Mouse (Mus musculus) urinary bladder, postnatal 10 days (tissue): ENCODE data around the gene Mdh2.

ENCODE experiments used
- DNase-seq: peaks from one replicate; pipeline ENCODE4 v3.0.0; 2022; ENCODE audit warnings: low spot score

Gene Mdh2

GRCm38 (mm10) chr5:135778471-135779445, at the start of gene Mdh2:
Gene Mdh2 (plus strand): TSS chr5:135778480.
- peak; percentile 99 for DNase-seq

- no peak for DNase-seq
Measured at GRCm38 (mm10) chr5:135729351-135729750, 48.9 kb upstream of the Mdh2 start.

- no peak for DNase-seq
Measured at GRCm38 (mm10) chr5:135730278-135730677, 48.0 kb upstream of the Mdh2 start.

GRCm38 (mm10) chr5:135730916-135731315, 47.4 kb upstream of the Mdh2 start:
- no peak for DNase-seq

GRCm38 (mm10) chr5:135731322-135731721, 47.0 kb upstream of the Mdh2 start:
- no peak for DNase-seq

- no peak for DNase-seq
Measured at GRCm38 (mm10) chr5:135733071-135733470, 45.2 kb upstream of the Mdh2 start.

- DNase-seq: no peak
Measured at GRCm38 (mm10) chr5:135734057-135734680, 44.1 kb upstream of the Mdh2 start.

GRCm38 (mm10) chr5:135735741-135736140, 42.5 kb upstream of the Mdh2 start:
- DNase-seq: no peak

GRCm38 (mm10) chr5:135736544-135736943, 41.7 kb upstream of the Mdh2 start:
- no peak for DNase-seq

- no peak for DNase-seq
Measured at GRCm38 (mm10) chr5:135737154-135737553, 41.1 kb upstream of the Mdh2 start.

- DNase-seq: no peak
Measured at GRCm38 (mm10) chr5:135738266-135738665, 40.0 kb upstream of the Mdh2 start.

- no peak for DNase-seq
Measured at GRCm38 (mm10) chr5:135742156-135742555, 36.1 kb upstream of the Mdh2 start.

GRCm38 (mm10) chr5:135742941-135743740, 35.1 kb upstream of the Mdh2 start:
- no peak for DNase-seq

- DNase-seq: peak; percentile 91
Measured at GRCm38 (mm10) chr5:135743741-135744609, 34.3 kb upstream of the Mdh2 start, which contains the start of gene Tmem120a. Gene Tmem120a (minus strand): TSS chr5:135744448.

GRCm38 (mm10) chr5:135744742-135745141, 33.5 kb upstream of the Mdh2 start:
- DNase-seq: no peak

GRCm38 (mm10) chr5:135751041-135751440, 27.2 kb upstream of the Mdh2 start:
- no peak for DNase-seq

- DNase-seq: no peak
Measured at GRCm38 (mm10) chr5:135751595-135751994, 26.7 kb upstream of the Mdh2 start.

- DNase-seq: no peak
Measured at GRCm38 (mm10) chr5:135761881-135762280, 16.4 kb upstream of the Mdh2 start.

GRCm38 (mm10) chr5:135763526-135763925, 14.8 kb upstream of the Mdh2 start:
- DNase-seq: no peak

- no peak for DNase-seq
Measured at GRCm38 (mm10) chr5:135764971-135765370, 13.3 kb upstream of the Mdh2 start.

- no peak for DNase-seq
Measured at GRCm38 (mm10) chr5:135772519-135772918, 5.8 kb upstream of the Mdh2 start.
